Mouse (Mus musculus): ENCODE measurements around the gene Tbc1d1. TPM values are rescaled to one million over a fixed set of nuclear protein-coding genes. Genes with fewer than 3 reads are reported as not detected.
A peak's percentile ranks its signal among the peaks of the same experiment; 100 is the strongest.

Gene Tbc1d1
- polyA plus RNA-seq, 1 experiment from 2014 or later: 39.9 TPM

- peak; percentile 60 for ATAC-seq (ENCODE audit: low FRiP score, low TSS enrichment)
- H3K4me1 ChIP-seq (ENCODE audit: control insufficient read depth, insufficient read depth, low read length): peaks cover 28% of the 10 kb centered on the region
- no peaks in the 10 kb centered on the region for H3K9me3 ChIP-seq (ENCODE audit: control insufficient read depth, low read length)
- H3K27me3 ChIP-seq (ENCODE audit: control insufficient read depth, insufficient read depth, low read length): no peaks in the 10 kb centered on the region
- H3K4me3 ChIP-seq (ENCODE audit: low read length): no peak overlapping the region
- H3K36me3 ChIP-seq (ENCODE audit: control insufficient read depth, insufficient read depth, low read length): no peaks in the 10 kb centered on the region
- WGBS: 53% methylated on average over 9 of the region's 9 CpGs
- H3K9ac ChIP-seq (ENCODE audit: low read depth, low read length): no peak overlapping the region
- no peak overlapping the region for H3K27ac ChIP-seq (ENCODE audit: low read depth, low read length)
- no peak overlapping the region for H3K4me2 ChIP-seq (replicated peaks; ENCODE audit: low read depth, low read length)
Measured at GRCm38 (mm10) chr5:64242795-64243455, 86.8 kb downstream of the Tbc1d1 start.

GRCm38 (mm10) chr5:64243666-64244065, 87.6 kb downstream of the Tbc1d1 start:
- H3K4me3 ChIP-seq (ENCODE audit: low read length): no peak overlapping the region
- peak; percentile 59; the same call in 1 of the 2 replicates for ATAC-seq (ENCODE audit: low FRiP score, low TSS enrichment)
- H3K27ac ChIP-seq (ENCODE audit: low read depth, low read length): no peak overlapping the region
- H3K9me3 ChIP-seq (ENCODE audit: control insufficient read depth, low read length): no peaks in the 10 kb centered on the region
- WGBS: 37% methylated on average over 6 of the region's 6 CpGs
- no peak overlapping the region for H3K4me2 ChIP-seq (replicated peaks; ENCODE audit: low read depth, low read length)
- H3K4me1 ChIP-seq (ENCODE audit: control insufficient read depth, insufficient read depth, low read length): peaks cover 28% of the 10 kb centered on the region
- no peaks in the 10 kb centered on the region for H3K36me3 ChIP-seq (ENCODE audit: control insufficient read depth, insufficient read depth, low read length)
- no peak overlapping the region for H3K9ac ChIP-seq (ENCODE audit: low read depth, low read length)
- H3K27me3 ChIP-seq (ENCODE audit: control insufficient read depth, insufficient read depth, low read length): no peaks in the 10 kb centered on the region

GRCm38 (mm10) chr5:64244283-64244682, 88.2 kb downstream of the Tbc1d1 start:
- peaks cover 28% of the 10 kb centered on the region for H3K4me1 ChIP-seq (ENCODE audit: control insufficient read depth, insufficient read depth, low read length)
- H3K4me3 ChIP-seq (ENCODE audit: low read length): no peak overlapping the region
- WGBS: 55% methylated on average over 3 of the region's 3 CpGs
- H3K27me3 ChIP-seq (ENCODE audit: control insufficient read depth, insufficient read depth, low read length): no peaks in the 10 kb centered on the region
- H3K4me2 ChIP-seq (replicated peaks; ENCODE audit: low read depth, low read length): no peak overlapping the region
- no peak overlapping the region for H3K9ac ChIP-seq (ENCODE audit: low read depth, low read length)
- H3K9me3 ChIP-seq (ENCODE audit: control insufficient read depth, low read length): no peaks in the 10 kb centered on the region
- no peak for ATAC-seq (ENCODE audit: low FRiP score, low TSS enrichment)
- H3K27ac ChIP-seq (ENCODE audit: low read depth, low read length): no peak overlapping the region
- no peaks in the 10 kb centered on the region for H3K36me3 ChIP-seq (ENCODE audit: control insufficient read depth, insufficient read depth, low read length)

- no peaks in the 10 kb centered on the region for H3K36me3 ChIP-seq (ENCODE audit: control insufficient read depth, insufficient read depth, low read length)
- no peak overlapping the region for H3K4me2 ChIP-seq (replicated peaks; ENCODE audit: low read depth, low read length)
- H3K4me1 ChIP-seq (ENCODE audit: control insufficient read depth, insufficient read depth, low read length): peaks cover 28% of the 10 kb centered on the region
- H3K9ac ChIP-seq (ENCODE audit: low read depth, low read length): no peak overlapping the region
- WGBS: 60% methylated on average over 5 of the region's 5 CpGs
- H3K27me3 ChIP-seq (ENCODE audit: control insufficient read depth, insufficient read depth, low read length): no peaks in the 10 kb centered on the region
- no peaks in the 10 kb centered on the region for H3K9me3 ChIP-seq (ENCODE audit: control insufficient read depth, low read length)
- H3K4me3 ChIP-seq (ENCODE audit: low read length): no peak overlapping the region
- no peak for ATAC-seq (ENCODE audit: low FRiP score, low TSS enrichment)
- H3K27ac ChIP-seq (ENCODE audit: low read depth, low read length): no peak overlapping the region
Measured at GRCm38 (mm10) chr5:64244745-64245144, 88.6 kb downstream of the Tbc1d1 start.

- Histone ChIP-seq H3K27ac (ENCODE audit: low read depth, low read length) (no peak overlapping the region), H3K36me3 (ENCODE audit: control insufficient read depth, insufficient read depth, low read length) (no peaks in the 10 kb centered on the region), H3K4me1 (ENCODE audit: control insufficient read depth, insufficient read depth, low read length) (peaks cover 11% of the 10 kb centered on the region), H3K27me3 (ENCODE audit: control insufficient read depth, insufficient read depth, low read length) (no peaks in the 10 kb centered on the region), H3K9me3 (ENCODE audit: control insufficient read depth, low read length) (no peaks in the 10 kb centered on the region), H3K9ac (ENCODE audit: low read depth, low read length) (no peak overlapping the region), H3K4me2 (replicated peaks; ENCODE audit: low read depth, low read length) (no peak overlapping the region), H3K4me3 (ENCODE audit: low read length) (no peak overlapping the region)
- no peak for ATAC-seq (ENCODE audit: low FRiP score, low TSS enrichment)
- WGBS: 57% methylated on average over 5 of the region's 5 CpGs
Measured at GRCm38 (mm10) chr5:64251435-64251834, 95.3 kb downstream of the Tbc1d1 start.

- Histone ChIP-seq H3K4me3 (ENCODE audit: low read length) (no peak overlapping the region), H3K36me3 (ENCODE audit: control insufficient read depth, insufficient read depth, low read length) (peaks cover 10% of the 10 kb centered on the region), H3K9me3 (ENCODE audit: control insufficient read depth, low read length) (no peaks in the 10 kb centered on the region), H3K4me1 (ENCODE audit: control insufficient read depth, insufficient read depth, low read length) (peaks cover 14% of the 10 kb centered on the region), H3K9ac (ENCODE audit: low read depth, low read length) (no peak overlapping the region), H3K27me3 (ENCODE audit: control insufficient read depth, insufficient read depth, low read length) (no peaks in the 10 kb centered on the region), H3K4me2 (replicated peaks; ENCODE audit: low read depth, low read length) (no peak overlapping the region), H3K27ac (ENCODE audit: low read depth, low read length) (no peak overlapping the region)
- 68% methylated on average over 3 of the region's 3 CpGs for WGBS
- no peak for ATAC-seq (ENCODE audit: low FRiP score, low TSS enrichment)
Measured at GRCm38 (mm10) chr5:64254278-64254677, 98.2 kb downstream of the Tbc1d1 start.

- 71% methylated on average over 6 of the region's 6 CpGs for WGBS
- Histone ChIP-seq H3K27ac (ENCODE audit: low read depth, low read length) (no peak overlapping the region), H3K4me3 (ENCODE audit: low read length) (no peak overlapping the region), H3K27me3 (ENCODE audit: control insufficient read depth, insufficient read depth, low read length) (no peaks in the 10 kb centered on the region), H3K9ac (ENCODE audit: low read depth, low read length) (no peak overlapping the region; the same call in 1 of the 2 replicates), H3K4me1 (ENCODE audit: control insufficient read depth, insufficient read depth, low read length) (peaks cover 14% of the 10 kb centered on the region), H3K36me3 (ENCODE audit: control insufficient read depth, insufficient read depth, low read length) (peaks cover 10% of the 10 kb centered on the region), H3K9me3 (ENCODE audit: control insufficient read depth, low read length) (no peaks in the 10 kb centered on the region), H3K4me2 (replicated peaks; ENCODE audit: low read depth, low read length) (no peak overlapping the region)
- ATAC-seq (ENCODE audit: low FRiP score, low TSS enrichment): no peak
Measured at GRCm38 (mm10) chr5:64254988-64255387, 98.9 kb downstream of the Tbc1d1 start.

GRCm38 (mm10) chr5:64263348-64263747, 107.2 kb downstream of the Tbc1d1 start:
- H3K27ac ChIP-seq (ENCODE audit: low read depth, low read length): no peak overlapping the region
- H3K4me2 ChIP-seq (replicated peaks; ENCODE audit: low read depth, low read length): no peak overlapping the region
- ATAC-seq (ENCODE audit: low FRiP score, low TSS enrichment): no peak
- H3K27me3 ChIP-seq (ENCODE audit: control insufficient read depth, insufficient read depth, low read length): no peaks in the 10 kb centered on the region
- H3K4me3 ChIP-seq (ENCODE audit: low read length): no peak overlapping the region
- H3K4me1 ChIP-seq (ENCODE audit: control insufficient read depth, insufficient read depth, low read length): no peaks in the 10 kb centered on the region
- H3K36me3 ChIP-seq (ENCODE audit: control insufficient read depth, insufficient read depth, low read length): peaks cover 2% of the 10 kb centered on the region
- H3K9me3 ChIP-seq (ENCODE audit: control insufficient read depth, low read length): no peaks in the 10 kb centered on the region
- H3K9ac ChIP-seq (ENCODE audit: low read depth, low read length): no peak overlapping the region
- WGBS: 87% methylated on average over 11 of the region's 11 CpGs

GRCm38 (mm10) chr5:64263898-64264478, 107.9 kb downstream of the Tbc1d1 start:
- no peak for ATAC-seq (ENCODE audit: low FRiP score, low TSS enrichment)
- H3K27ac ChIP-seq (ENCODE audit: low read depth, low read length): no peak overlapping the region

More at GRCm38 (mm10) chr5:64263898-64264478, 107.9 kb downstream of the Tbc1d1 start:
- no peaks in the 10 kb centered on the region for H3K27me3 ChIP-seq (ENCODE audit: control insufficient read depth, insufficient read depth, low read length)
- H3K4me2 ChIP-seq (replicated peaks; ENCODE audit: low read depth, low read length): no peak overlapping the region
- H3K4me1 ChIP-seq (ENCODE audit: control insufficient read depth, insufficient read depth, low read length): no peaks in the 10 kb centered on the region
- no peaks in the 10 kb centered on the region for H3K36me3 ChIP-seq (ENCODE audit: control insufficient read depth, insufficient read depth, low read length)
- no peaks in the 10 kb centered on the region for H3K9me3 ChIP-seq (ENCODE audit: control insufficient read depth, low read length)
- 48% methylated on average over 13 of the region's 13 CpGs for WGBS
- no peak overlapping the region for H3K4me3 ChIP-seq (ENCODE audit: low read length)
- H3K9ac ChIP-seq (ENCODE audit: low read depth, low read length): no peak overlapping the region
